Mouse (Mus musculus) stomach, embryonic 14.5 days (tissue): ENCODE data around the gene Il11ra1. TPM values are rescaled to one million over a fixed set of nuclear protein-coding genes. Genes with fewer than 3 reads are reported as not detected.
"Not testable (repeated sequence)": the region's sequence is repeated elsewhere in the genome, so short reads cannot be mapped to it uniquely, and the experiment has no call there.

Experiments used
- ATAC-seq: fragments of 200-750 bp; cut with Nextera tagmentation; 2 replicates; pipeline ENCODE4 v1.8.0; 2017; ENCODE audit warnings: low read depth, moderate TSS enrichment; ENCODE audit not compliant: insufficient number of reproducible peaks, insufficient read depth, low FRiP score
- H3K27ac ChIP-seq: fragments of 300-500 bp; sonication (generic); 2 replicates; pipeline ENCODE4 v1.5.1; 2014; ENCODE audit warnings: mild to moderate bottlenecking, low read length, moderate library complexity, mixed read lengths
- H3K27me3 ChIP-seq: fragments of 300-500 bp; sonication (generic); 2 replicates; pipeline ENCODE4 v1.6.1; 2014; ENCODE audit warnings: low read length, control low read depth, mixed read lengths; ENCODE audit not compliant: control insufficient read depth, insufficient read depth
- H3K36me3 ChIP-seq: fragments of 300-500 bp; sonication (generic); 2 replicates; pipeline ENCODE4 v1.6.1; 2014; ENCODE audit warnings: mild to moderate bottlenecking, control low read depth, low read length, moderate library complexity, mixed read lengths; ENCODE audit not compliant: control insufficient read depth, insufficient read depth
- H3K4me1 ChIP-seq: fragments of 300-500 bp; sonication (generic); 2 replicates; pipeline ENCODE4 v1.6.1; 2014; ENCODE audit warnings: low read length, control low read depth, mixed read lengths; ENCODE audit not compliant: control insufficient read depth, insufficient read depth
- H3K4me2 ChIP-seq: fragments of 300-500 bp; sonication (generic); replicated peaks from 2 replicates; pipeline ENCODE4 v1.6.1; 2014; ENCODE audit warnings: low read depth, low read length, control low read depth
- H3K4me3 ChIP-seq: fragments of 300-500 bp; sonication (generic); 2 replicates; pipeline ENCODE4 v1.5.1; 2014; ENCODE audit warnings: low read depth, low read length, control low read depth
- H3K9ac ChIP-seq: fragments of 300-500 bp; sonication (generic); replicated peaks from 2 replicates; pipeline ENCODE4 v1.6.1; 2014; ENCODE audit warnings: low read depth, mild to moderate bottlenecking, control low read depth, low read length, moderate library complexity, mixed read lengths
- H3K9me3 ChIP-seq: fragments of 300-500 bp; sonication (generic); 2 replicates; pipeline ENCODE4 v1.6.1; 2016; ENCODE audit warnings: low read depth, low read length, control low read depth; ENCODE audit not compliant: control insufficient read depth
- WGBS: fragments of 180-500 bp; shearing (Covaris S2); extraction: QIAGEN DNeasy Blood & Tissue Kit; methylation state at CpG from one replicate; pipeline ENCODE4 v1.1.7; 2014; 5-methylcytosine and 5-hydroxymethylcytosine counted together
- polyA plus RNA-seq: library from polyadenylated mRNA; unstranded; fragments of >200 nt; fragmentation: Nextera tagmentation; extraction: Ambion mirVana; gene quantifications from 2 replicates; pipeline ENCODE4 v1.2.1, GENCODE M21; 2014

Gene Il11ra1
- polyA plus RNA-seq, 1 experiment from 2014 or later: 162 TPM

DNA sequence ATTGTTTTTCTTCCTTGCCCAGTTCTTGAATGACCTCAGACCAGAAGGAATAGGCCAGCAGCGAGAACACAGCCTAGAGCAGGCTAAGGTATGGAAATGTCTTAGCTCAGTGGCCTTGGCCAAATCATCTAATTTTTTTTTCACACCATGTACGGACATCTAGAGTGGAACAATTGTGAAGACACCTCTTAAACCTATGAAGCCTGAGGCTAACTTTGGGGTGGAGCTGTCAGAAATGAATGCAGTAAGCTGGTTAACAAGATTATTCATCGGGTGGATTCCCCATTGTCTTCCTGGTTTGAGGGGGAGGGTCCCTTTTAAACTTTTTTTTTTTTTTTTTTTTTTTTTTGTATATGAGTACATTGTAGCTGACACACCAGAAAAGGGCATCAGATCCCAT lies 74.7 kb downstream of the Il11ra1 start:
- not testable (repeated sequence) for H3K4me1 ChIP-seq, ATAC-seq, H3K36me3 ChIP-seq, H3K9me3 ChIP-seq, H3K9ac ChIP-seq, H3K27me3 ChIP-seq
- WGBS: 65% methylated on average over 3 of the region's 3 CpGs
- peak overlapping the region; percentile 28; the same call in 1 of the 2 replicates for H3K4me2 ChIP-seq
- 0 out of 2 replicates have a peak overlapping the region, but pooled peaks have one; percentile 21 for H3K4me3 ChIP-seq
- H3K27ac ChIP-seq: peak overlapping the region; percentile 21; the same call in 1 of the 2 replicates

DNA sequence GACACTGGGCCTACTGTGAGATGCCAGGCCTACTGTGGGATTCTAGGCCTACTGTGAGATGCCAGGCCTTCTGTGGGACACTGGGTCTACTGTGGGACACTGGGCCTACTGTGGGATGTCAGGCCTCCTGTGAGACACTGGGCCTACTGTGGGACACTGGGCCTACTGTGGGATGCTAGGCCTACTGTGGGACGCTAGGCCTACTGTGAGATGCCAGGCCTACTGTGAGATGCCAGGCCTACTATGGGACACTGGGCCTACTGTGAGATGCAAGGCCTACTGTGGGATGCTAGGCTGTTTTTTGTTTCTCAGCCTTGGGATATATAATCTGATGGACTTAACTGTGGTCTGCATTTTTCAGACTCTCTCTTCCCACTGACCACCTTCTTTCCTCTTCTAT lies 76.1 kb downstream of the Il11ra1 start:
- not testable (repeated sequence) for H3K36me3 ChIP-seq, H3K27me3 ChIP-seq, H3K4me3 ChIP-seq, H3K9me3 ChIP-seq, ATAC-seq, H3K9ac ChIP-seq, H3K4me1 ChIP-seq, H3K4me2 ChIP-seq, H3K27ac ChIP-seq
- WGBS: 92% methylated on average over 1 of the region's 1 CpGs

DNA sequence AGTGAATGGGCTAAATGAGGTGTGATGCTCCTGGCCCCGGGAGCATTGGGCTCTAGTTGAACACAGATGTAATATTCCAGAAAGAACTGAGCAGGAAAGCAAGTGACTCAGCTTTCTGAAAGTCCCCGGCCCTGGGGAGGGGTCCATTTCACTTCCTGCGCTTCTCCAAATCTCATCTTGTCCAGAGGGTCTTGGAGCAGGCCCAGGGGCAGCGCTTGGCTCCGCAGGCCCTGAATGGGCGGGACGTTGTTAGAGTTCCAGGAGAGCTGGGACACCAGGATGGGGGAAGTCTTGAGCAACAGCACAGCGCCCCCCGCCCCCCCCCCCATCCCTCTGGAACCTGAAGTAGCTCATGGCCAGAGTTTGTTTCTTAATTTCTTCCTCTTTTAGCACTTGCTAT lies 81.5 kb downstream of the Il11ra1 start:
- not testable (repeated sequence) for H3K27ac ChIP-seq, H3K9me3 ChIP-seq, H3K4me3 ChIP-seq, H3K4me2 ChIP-seq, H3K9ac ChIP-seq, H3K27me3 ChIP-seq, ATAC-seq, H3K36me3 ChIP-seq, H3K4me1 ChIP-seq
- 23% methylated on average over 8 of the region's 9 CpGs for WGBS

DNA sequence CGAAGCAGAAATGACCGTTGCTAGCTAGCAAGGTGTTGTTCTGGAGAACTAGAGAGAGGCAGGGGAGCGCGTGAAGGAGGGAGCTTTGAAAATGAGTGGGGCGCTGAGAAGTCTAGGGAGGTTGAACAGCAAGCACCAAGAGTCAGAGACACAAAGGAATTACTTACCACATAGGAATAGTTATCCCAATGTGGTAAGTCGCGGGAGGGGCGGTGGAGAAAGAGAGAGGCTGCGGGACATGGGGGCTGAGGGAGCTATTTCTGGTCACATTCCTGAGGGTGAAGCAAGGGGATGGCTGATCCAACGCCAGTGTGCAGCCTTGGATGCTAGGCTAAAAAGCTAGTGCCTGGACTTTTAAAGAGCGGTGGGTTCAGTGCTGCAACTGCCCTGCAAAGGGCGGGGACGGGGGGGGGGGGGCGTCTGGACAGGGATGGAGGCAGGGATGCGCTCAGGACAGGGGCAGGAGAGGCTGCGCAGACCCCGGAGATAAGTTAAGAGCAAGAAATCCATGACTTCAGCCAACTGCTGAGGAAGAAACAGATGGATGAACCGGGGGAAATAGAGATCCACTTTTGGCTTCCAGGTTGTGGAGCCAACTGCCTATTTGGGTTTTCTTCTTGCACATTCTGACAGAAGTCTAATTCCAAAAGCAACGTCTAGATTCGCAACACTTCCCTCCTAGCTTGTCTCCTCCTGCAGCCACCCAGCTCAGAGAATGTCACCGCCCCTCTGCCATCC lies 82.1 kb downstream of the Il11ra1 start:
- H3K4me1 ChIP-seq, H3K9ac ChIP-seq, H3K36me3 ChIP-seq, H3K27ac ChIP-seq, H3K4me2 ChIP-seq, ATAC-seq, H3K4me3 ChIP-seq, H3K9me3 ChIP-seq, H3K27me3 ChIP-seq: not testable (repeated sequence)
- WGBS: 21% methylated on average over 15 of the region's 21 CpGs

GRCm38 (mm10) chr4:41782711-41783110 lies 82.9 kb downstream of the Il11ra1 start:
- H3K4me1 ChIP-seq, H3K4me2 ChIP-seq: not testable (repeated sequence)

DNA sequence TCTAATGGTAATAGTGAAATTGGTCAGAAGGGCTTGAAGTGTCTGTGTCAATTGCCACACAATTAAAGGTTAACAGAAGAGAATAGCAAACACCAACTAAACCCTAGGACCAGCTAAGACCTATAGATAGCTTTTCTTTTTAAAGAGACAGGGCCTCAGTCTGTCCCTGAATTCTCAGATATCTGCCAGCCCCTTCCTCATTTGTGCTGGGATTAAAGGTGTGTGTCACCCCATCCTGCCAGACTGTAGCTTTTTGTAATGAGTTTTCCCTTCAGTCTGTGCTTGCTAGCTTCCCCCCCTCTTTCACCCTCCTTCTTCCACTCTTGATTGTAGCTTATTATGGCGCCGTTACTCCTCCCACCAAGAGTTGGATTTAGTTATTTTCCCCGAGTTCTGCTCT lies 83.4 kb downstream of the Il11ra1 start:
- WGBS: 49% methylated on average over 3 of the region's 3 CpGs
- not testable (repeated sequence) for H3K4me2 ChIP-seq, H3K27me3 ChIP-seq, H3K9ac ChIP-seq, H3K27ac ChIP-seq, H3K4me3 ChIP-seq, H3K9me3 ChIP-seq, H3K4me1 ChIP-seq, ATAC-seq, H3K36me3 ChIP-seq

More at GRCm38 (mm10) chr4:41782711-41783110, 82.9 kb downstream of the Il11ra1 start:
- not testable (repeated sequence) for ATAC-seq, H3K9me3 ChIP-seq, H3K9ac ChIP-seq, H3K27ac ChIP-seq, H3K4me3 ChIP-seq, H3K36me3 ChIP-seq, H3K27me3 ChIP-seq
- 38% methylated on average over 4 of the region's 4 CpGs for WGBS

Other genes starting within 250 kb of the Il11ra1 start
- gene Kif24, start 235.1 kb upstream of the Il11ra1 start, polyA plus RNA-seq: 7.4 and 8.0 TPM in 2 replicates
- gene Nudt2, start 234.8 kb upstream of the Il11ra1 start, polyA plus RNA-seq: 47.7 and 50.6 TPM in 2 replicates
- gene AI464131, start 196.9 kb upstream of the Il11ra1 start, polyA plus RNA-seq: 4.6 and 4.8 TPM in 2 replicates
- 0.98 and 1.8 TPM in 2 replicates for gene 1110017D15Rik, start 182.7 kb upstream of the Il11ra1 start, polyA plus RNA-seq
- gene Fam219a, start 130.5 kb upstream of the Il11ra1 start, polyA plus RNA-seq: 3.9 and 4.0 TPM in 2 replicates
- 4.8 TPM in 2 replicates for gene Dnaic1, start 130.2 kb upstream of the Il11ra1 start, polyA plus RNA-seq
- 30.7 and 30.9 TPM in 2 replicates for gene Enho, start 59.7 kb upstream of the Il11ra1 start, polyA plus RNA-seq
- gene Cntfr, start 2.9 kb upstream of the Il11ra1 start, polyA plus RNA-seq: 9.3 and 11.3 TPM in 2 replicates
- gene Rpp25l, start 13.5 kb downstream of the Il11ra1 start, polyA plus RNA-seq: 65.3 and 71.5 TPM in 2 replicates
- gene Dctn3, start 23.2 kb downstream of the Il11ra1 start, polyA plus RNA-seq: 121 and 126 TPM in 2 replicates
- gene Arid3c, start 31.2 kb downstream of the Il11ra1 start, polyA plus RNA-seq: not detected in 2 replicates
- 35.4 and 40.0 TPM in 2 replicates for gene Galt, start 55.2 kb downstream of the Il11ra1 start, polyA plus RNA-seq
- gene Sigmar1, start 56.2 kb downstream of the Il11ra1 start, polyA plus RNA-seq: 81.2 and 90.6 TPM in 2 replicates
- 44.0 and 49.7 TPM in 2 replicates for gene Ccl27a, start 74.3 kb downstream of the Il11ra1 start, polyA plus RNA-seq
- 29.6 and 32.8 TPM in 2 replicates for gene Gm21541, start 203.6 kb downstream of the Il11ra1 start, polyA plus RNA-seq
- 0.78 and 2.2 TPM in 2 replicates for gene Gm20878, start 241.6 kb downstream of the Il11ra1 start, polyA plus RNA-seq